Mouse (Mus musculus): ENCODE data around the gene Atm. TPM values are rescaled to one million over a fixed set of nuclear protein-coding genes. Genes with fewer than 3 reads are reported as not detected.

Atm gene
- 3.9 and 6.0 TPM in 2 replicates for polyA plus RNA-seq (2012; ENCODE audit: insufficient read depth, insufficient read length, missing spikeins)

DNA sequence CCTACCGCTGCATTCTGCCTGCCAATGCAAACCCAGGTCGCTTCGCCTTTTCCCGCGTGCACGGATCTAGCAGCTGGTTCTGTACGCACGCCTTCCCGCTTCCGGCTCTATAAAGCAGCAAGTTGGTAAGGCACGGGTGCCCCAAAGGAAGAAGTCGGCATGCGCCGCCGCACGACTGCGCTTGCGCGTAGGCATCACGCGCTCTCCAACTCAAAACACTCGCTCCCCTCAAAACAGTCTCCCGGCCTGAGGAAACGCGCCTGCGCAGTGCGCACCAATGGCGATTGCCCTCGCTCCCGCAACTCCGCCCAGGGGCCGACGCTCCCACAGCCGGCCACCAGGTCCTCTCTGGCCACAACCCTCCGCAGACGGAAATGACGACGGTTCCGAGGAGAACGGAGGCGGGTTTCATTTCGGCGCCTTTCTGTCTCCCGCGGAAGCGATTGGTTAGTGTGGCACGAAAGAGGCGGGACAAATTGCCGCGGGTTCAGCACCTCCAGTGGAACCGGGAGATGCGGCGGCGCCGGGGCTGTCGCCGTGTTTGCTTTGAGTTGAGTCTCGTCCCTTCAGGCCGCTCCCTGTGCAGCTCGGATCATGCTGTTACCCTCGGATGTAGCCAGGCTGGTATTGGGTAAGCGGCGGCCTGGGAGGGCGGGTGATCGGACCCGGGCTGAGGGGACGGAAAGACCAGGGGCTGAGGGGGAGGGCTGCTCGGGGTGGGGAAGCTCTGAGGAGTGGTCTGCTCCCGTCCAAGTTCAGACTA lies at the start of gene Atm, which contains the start of gene Npat:
Atm (minus strand) TSS at position 183 of the 763 bp plus-strand sequence.
Npat (plus strand) TSS at position 490 of the 763 bp plus-strand sequence.
- H3K4me1 ChIP-seq (ENCODE audit: control insufficient read depth, insufficient read depth, insufficient read length, low read length), result 0 out of 2 replicates have a peak, but pooled peaks cover 2% of the 10 kb centered on the region
- peak within 1 kb of the TSS; percentile 40; the same call in 1 of the 2 replicates for H3K27ac ChIP-seq (replicated peaks; ENCODE audit: low read depth, low read length)

GRCm38 (mm10) chr9:53581870-53582269 lies 45.3 kb upstream of the Atm start:
- no peak overlapping the region for H3K4me3 ChIP-seq (ENCODE audit: insufficient read depth, low read depth, low read length)
- H3K27ac ChIP-seq (replicated peaks; ENCODE audit: low read depth, low read length), result no peak overlapping the region
- no peaks in the 10 kb centered on the region for H3K4me1 ChIP-seq (ENCODE audit: control insufficient read depth, insufficient read depth, insufficient read length, low read length)

More for the DNA sequence above, at the start of gene Atm, which contains the start of gene Npat:
- H3K4me3 ChIP-seq (ENCODE audit: insufficient read depth, low read depth, low read length), result peak within 1 kb of the TSS; percentile 76

DNA sequence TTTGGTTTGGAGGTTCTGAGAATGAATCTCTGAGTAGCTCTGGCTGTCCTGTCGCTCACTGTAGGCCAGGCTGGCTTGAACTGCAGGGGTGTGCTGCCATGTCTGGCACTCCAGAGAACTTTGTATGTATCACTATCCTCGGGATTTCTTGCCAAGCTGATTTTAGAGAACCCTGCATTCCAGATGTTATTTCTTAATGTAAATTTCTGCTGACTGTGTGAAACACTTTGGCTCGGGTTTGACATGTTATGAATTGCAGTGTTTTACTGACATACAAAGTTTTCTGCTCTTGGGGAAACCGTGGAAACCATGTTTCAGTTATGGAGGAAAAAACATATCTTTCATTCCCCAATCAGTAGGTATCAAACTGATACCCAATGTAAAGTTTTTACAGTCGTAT lies 39.2 kb upstream of the Atm start:
- Histone ChIP-seq H3K27ac (replicated peaks; ENCODE audit: low read depth, low read length) (no peak overlapping the region), H3K4me1 (ENCODE audit: control insufficient read depth, insufficient read depth, insufficient read length, low read length) (no peaks in the 10 kb centered on the region), H3K4me3 (ENCODE audit: insufficient read depth, low read depth, low read length) (no peak overlapping the region)

GRCm38 (mm10) chr9:53572516-53573307 lies 36.2 kb upstream of the Atm start:
- no peaks in the 10 kb centered on the region for H3K4me1 ChIP-seq (ENCODE audit: control insufficient read depth, insufficient read depth, insufficient read length, low read length)
- H3K4me3 ChIP-seq (ENCODE audit: insufficient read depth, low read depth, low read length), result no peak overlapping the region
- no peak overlapping the region for H3K27ac ChIP-seq (replicated peaks; ENCODE audit: low read depth, low read length)

DNA sequence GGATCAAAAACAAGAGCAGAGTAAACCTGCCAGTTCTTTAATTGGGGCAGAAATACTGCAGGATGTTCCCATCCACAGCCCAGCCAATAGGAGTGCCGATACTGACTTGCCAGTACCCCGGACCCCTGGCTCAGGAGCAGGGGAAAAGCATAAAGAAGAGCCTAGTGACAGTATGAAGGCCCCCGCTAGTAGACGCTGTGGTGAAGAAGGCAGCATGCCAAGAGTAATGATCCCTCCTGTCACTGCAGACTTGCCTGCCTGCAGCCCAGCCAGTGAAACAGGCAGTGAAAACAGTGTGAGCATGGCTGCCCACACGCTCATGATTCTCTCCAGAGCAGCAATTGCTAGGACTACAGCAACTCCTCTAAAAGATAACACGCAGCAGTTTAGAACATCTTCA lies 34.1 kb upstream of the Atm start:
- Histone ChIP-seq H3K27ac (replicated peaks; ENCODE audit: low read depth, low read length) (no peak overlapping the region), H3K4me3 (ENCODE audit: insufficient read depth, low read depth, low read length) (no peak overlapping the region), H3K4me1 (ENCODE audit: control insufficient read depth, insufficient read depth, insufficient read length, low read length) (no peaks in the 10 kb centered on the region)

DNA sequence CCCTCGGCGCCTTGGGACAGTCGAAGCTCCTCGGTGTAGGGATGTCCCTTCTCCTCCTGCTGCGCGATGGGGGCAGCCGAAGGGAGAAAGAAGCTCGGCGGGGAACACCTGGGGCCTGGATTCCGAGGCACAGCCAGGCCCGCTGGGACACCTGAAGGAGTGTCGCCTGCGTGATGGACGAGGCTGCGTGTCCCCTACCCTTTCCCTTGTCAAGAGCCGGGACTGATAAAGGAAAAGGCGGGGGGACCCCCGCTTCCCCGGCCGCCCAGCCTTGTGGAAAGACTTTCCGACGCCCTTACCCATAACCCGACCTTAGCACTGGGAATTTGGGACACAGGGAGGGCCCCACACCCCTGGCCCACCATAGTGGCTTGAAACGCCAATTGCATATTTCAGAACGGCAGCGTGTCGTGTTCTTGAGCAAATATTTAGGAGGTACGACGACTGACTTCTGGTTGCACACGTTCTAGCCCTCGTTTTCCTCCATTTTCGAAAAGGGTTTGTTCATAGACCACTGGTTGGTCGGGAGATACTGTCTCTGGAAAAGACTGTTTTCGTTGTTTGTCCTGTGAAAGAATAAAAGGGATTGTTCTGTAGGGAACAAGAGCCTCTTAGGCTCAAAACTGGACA lies 911 bp upstream of the Atm start:
- Histone ChIP-seq H3K27ac (replicated peaks; ENCODE audit: low read depth, low read length) (no peak overlapping the region), H3K4me1 (ENCODE audit: control insufficient read depth, insufficient read depth, insufficient read length, low read length) (0 out of 2 replicates have a peak, but pooled peaks cover 2% of the 10 kb centered on the region), H3K4me3 (ENCODE audit: insufficient read depth, low read depth, low read length) (peak overlapping the region; percentile 76)

DNA sequence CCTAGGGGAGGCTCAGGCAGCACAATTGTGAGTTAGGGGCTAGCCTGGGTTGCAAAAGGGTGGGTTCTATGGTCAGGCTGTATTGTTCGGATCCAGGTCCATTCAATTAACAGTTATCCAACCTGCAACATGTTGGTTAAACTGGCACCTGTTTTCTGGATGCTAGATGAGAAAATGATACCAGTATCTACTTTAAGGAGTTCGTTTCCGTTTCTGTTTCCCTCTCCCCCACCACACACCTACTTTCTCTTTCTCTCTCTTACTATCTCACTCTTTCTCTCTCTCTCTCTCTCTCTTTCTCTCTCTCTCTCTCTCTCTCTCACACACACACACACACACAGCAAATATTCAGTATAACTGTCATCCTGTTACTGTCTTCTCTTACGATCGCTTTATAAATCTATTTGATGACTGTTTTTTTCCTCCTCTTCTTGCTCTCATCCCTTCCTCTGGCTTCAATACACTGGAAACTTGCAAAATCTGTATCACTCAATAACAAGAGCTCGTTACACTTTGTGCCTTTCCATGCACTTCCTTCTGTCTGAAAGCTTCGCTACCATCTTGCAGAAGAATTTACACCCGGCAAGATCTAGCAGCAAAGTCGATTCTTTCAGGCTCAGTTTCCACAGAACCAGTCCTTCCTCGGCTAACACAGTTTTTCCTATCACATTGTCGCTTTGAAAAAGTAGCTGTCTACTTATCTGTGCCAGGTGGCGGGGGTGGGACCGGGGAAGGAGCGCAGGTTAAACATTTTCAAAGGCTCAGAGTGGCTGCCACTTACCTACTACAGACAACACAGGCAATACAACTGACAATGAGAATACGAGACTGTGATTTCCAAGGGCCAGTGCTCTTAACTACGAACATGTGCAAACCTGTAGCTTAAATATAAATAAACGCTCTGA lies 872 bp downstream of the Atm start:
- H3K27ac ChIP-seq (replicated peaks; ENCODE audit: low read depth, low read length), result no peak overlapping the region
- H3K4me1 ChIP-seq (ENCODE audit: control insufficient read depth, insufficient read depth, insufficient read length, low read length), result 0 out of 2 replicates have a peak, but pooled peaks cover 2% of the 10 kb centered on the region
- H3K4me3 ChIP-seq (ENCODE audit: insufficient read depth, low read depth, low read length), result peak overlapping the region; percentile 71

- Histone ChIP-seq H3K4me1 (ENCODE audit: control insufficient read depth, insufficient read depth, insufficient read length, low read length) (no peaks in the 10 kb centered on the region), H3K4me3 (ENCODE audit: insufficient read depth, low read depth, low read length) (no peak overlapping the region), H3K27ac (replicated peaks; ENCODE audit: low read depth, low read length) (no peak overlapping the region)
These were observed 19.0 kb downstream of the Atm start for GRCm38 (mm10) chr9:53517373-53518009.

GRCm38 (mm10) chr9:53514091-53514490 lies 22.4 kb downstream of the Atm start:
- H3K4me1 ChIP-seq (ENCODE audit: control insufficient read depth, insufficient read depth, insufficient read length, low read length), result no peaks in the 10 kb centered on the region
- H3K4me3 ChIP-seq (ENCODE audit: insufficient read depth, low read depth, low read length), result no peak overlapping the region
- no peak overlapping the region for H3K27ac ChIP-seq (replicated peaks; ENCODE audit: low read depth, low read length)

- Histone ChIP-seq H3K4me1 (ENCODE audit: control insufficient read depth, insufficient read depth, insufficient read length, low read length) (no peaks in the 10 kb centered on the region), H3K4me3 (ENCODE audit: insufficient read depth, low read depth, low read length) (peak overlapping the region; percentile 54), H3K27ac (replicated peaks; ENCODE audit: low read depth, low read length) (peak overlapping the region; percentile 67)
These were observed 28.5 kb downstream of the Atm start for GRCm38 (mm10) chr9:53508053-53508452.

DNA sequence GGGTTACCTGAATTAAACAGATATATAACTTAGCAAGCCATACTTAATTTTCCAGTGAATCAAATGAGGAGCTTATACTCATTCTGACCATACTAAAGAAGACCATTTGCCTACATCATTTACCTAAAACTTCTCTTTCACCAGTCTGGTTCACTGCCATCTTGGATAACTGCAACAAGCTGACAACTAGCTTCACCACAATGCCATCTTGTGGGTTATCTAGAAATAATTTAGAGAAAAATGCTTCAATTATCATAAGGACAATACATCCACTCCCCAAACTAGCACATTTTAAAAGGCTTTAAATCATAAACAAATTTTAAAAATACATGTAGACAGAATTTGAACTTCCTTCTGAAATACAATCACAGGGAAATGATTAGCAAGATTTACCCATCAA lies 50.7 kb downstream of the Atm start:
- H3K4me3 ChIP-seq (ENCODE audit: insufficient read depth, low read depth, low read length), result no peak overlapping the region
- no peaks in the 10 kb centered on the region for H3K4me1 ChIP-seq (ENCODE audit: control insufficient read depth, insufficient read depth, insufficient read length, low read length)
- H3K27ac ChIP-seq (replicated peaks; ENCODE audit: low read depth, low read length), result no peak overlapping the region

- no peaks in the 10 kb centered on the region for H3K4me1 ChIP-seq (ENCODE audit: control insufficient read depth, insufficient read depth, insufficient read length, low read length)
- no peak overlapping the region for H3K4me3 ChIP-seq (ENCODE audit: insufficient read depth, low read depth, low read length)
- H3K27ac ChIP-seq (replicated peaks; ENCODE audit: low read depth, low read length), result no peak overlapping the region
These were observed 63.6 kb downstream of the Atm start for GRCm38 (mm10) chr9:53472806-53473518.

GRCm38 (mm10) chr9:53452038-53452437 lies 84.5 kb downstream of the Atm start:
- no peak overlapping the region for H3K27ac ChIP-seq (replicated peaks; ENCODE audit: low read depth, low read length)
- no peak overlapping the region for H3K4me3 ChIP-seq (ENCODE audit: insufficient read depth, low read depth, low read length)
- H3K4me1 ChIP-seq (ENCODE audit: control insufficient read depth, insufficient read depth, insufficient read length, low read length), result no peaks in the 10 kb centered on the region
